Mouse (Mus musculus) myocyte (in vitro differentiated cells): ENCODE results near the gene Smg9.

Experiments
- E2F4 ChIP-seq: IDR thresholded peaks from one replicate; pipeline ENCODE4 v1.6.1; 2011; ENCODE audit warnings: mild to moderate bottlenecking, control low read depth, moderate library complexity; ENCODE audit not compliant: insufficient read depth
- MAX ChIP-seq: IDR thresholded peaks from one replicate; pipeline ENCODE4 v1.6.1; 2011; ENCODE audit warnings: low read depth, mild to moderate bottlenecking, control low read depth
- MYOD1 ChIP-seq, 3 experiments: IDR thresholded peaks; one replicate each; pipeline ENCODE4 v1.6.1; 2011; ENCODE audit warnings: control low read depth in 2 of 3, low read depth in 2 of 3, mild to moderate bottlenecking in 2 of 3, moderate library complexity in 1 of 3; ENCODE audit not compliant: insufficient read length in 2 of 3, control insufficient read depth in 1 of 3
- MYOG ChIP-seq, 3 experiments: IDR thresholded peaks; one replicate each; pipeline ENCODE4 v1.6.1; 2011; ENCODE audit warnings: control low read depth in 2 of 3, low read depth in 2 of 3, mild to moderate bottlenecking in 2 of 3; ENCODE audit not compliant: insufficient read length in 2 of 3, control insufficient read depth in 1 of 3, insufficient read depth in 1 of 3
- POLR2A ChIP-seq: IDR thresholded peaks from one replicate; pipeline ENCODE4 v1.6.1; 2011; ENCODE audit warnings: low read depth, mild to moderate bottlenecking, control low read depth, moderate library complexity; ENCODE audit not compliant: insufficient read length
- REST ChIP-seq: IDR thresholded peaks from one replicate; pipeline ENCODE4 v1.6.1; 2011; ENCODE audit warnings: mild to moderate bottlenecking, control low read depth, moderate library complexity; ENCODE audit not compliant: insufficient read depth, insufficient read length
- SRF ChIP-seq: IDR thresholded peaks from one replicate; pipeline ENCODE4 v1.6.1; 2011; ENCODE audit warnings: low read depth; ENCODE audit not compliant: control insufficient read depth, insufficient read length
- TCF12 ChIP-seq: IDR thresholded peaks from one replicate; pipeline ENCODE4 v1.6.1; 2011; ENCODE audit warnings: mild to moderate bottlenecking, control low read depth; ENCODE audit not compliant: poor library complexity, insufficient read depth, severe bottlenecking
- TCF3 ChIP-seq: IDR thresholded peaks from one replicate; pipeline ENCODE4 v1.6.1; 2011; ENCODE audit warnings: low read depth, control low read depth; ENCODE audit not compliant: insufficient read length
- USF1 ChIP-seq: IDR thresholded peaks from one replicate; pipeline ENCODE4 v1.6.1; 2011; ENCODE audit warnings: low read depth, mild to moderate bottlenecking, control low read depth, moderate library complexity

GRCm38 (mm10) chr7:24394475-24395161 lies 4.8 kb upstream of the Smg9 start:
- peak; percentile 44 for TF ChIP-seq USF1
- TF ChIP-seq POLR2A, result no peak
- TF ChIP-seq TCF3, result no peak
- TF ChIP-seq REST, result no peak
- TF ChIP-seq MYOD1 (IDR thresholded peaks at IDR 0.05; ENCODE audit: control insufficient read depth in 1 of 3, insufficient read length in 2 of 3, low read depth in 2 of 3), result peak in 1 of 3 experiments; percentile 13
- TF ChIP-seq TCF12, result no peak
- TF ChIP-seq MAX, result no peak
- no peak for TF ChIP-seq E2F4
- TF ChIP-seq MYOG (IDR thresholded peaks at IDR 0.05; ENCODE audit: control insufficient read depth in 1 of 3, insufficient read depth in 1 of 3, insufficient read length in 2 of 3, low read depth in 2 of 3), result no peak
- no peak for TF ChIP-seq SRF
